Mouse (Mus musculus) T-helper 1 cell (primary cell): ENCODE results near the gene Gna12.

Source experiments
- in situ Hi-C: fragments of 300-600 bp; cut with MboI, MseI; formaldehyde crosslinking; loops from one replicate; pipeline ENCODE4 v1.15.1; 2025; ENCODE audit warnings: high pct_unique_total_duplicates

Gene Gna12

GRCm38 (mm10) chr5:140720773-140721172, 109.5 kb downstream of the Gna12 start:
- in situ Hi-C loops = no loop called here

DNA sequence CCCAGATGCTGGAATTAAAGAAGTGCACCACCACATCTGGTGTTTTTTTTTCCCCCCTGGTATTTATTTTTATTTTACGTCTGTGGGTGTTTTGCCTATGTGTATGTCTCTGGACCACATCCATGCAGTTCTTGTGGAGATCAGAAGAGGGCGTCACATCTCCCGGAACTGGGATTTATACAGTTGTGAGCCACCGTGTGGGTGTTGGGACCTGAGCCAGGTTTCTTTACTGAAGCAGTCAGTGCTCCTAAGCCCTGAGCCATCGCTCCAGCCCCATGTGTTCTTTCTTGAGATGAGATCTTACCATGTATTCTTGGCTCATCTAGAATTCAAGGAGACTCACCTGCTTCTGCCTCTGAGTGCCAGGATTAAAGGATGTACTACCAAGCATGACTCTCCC, 119.2 kb downstream of the Gna12 start:
- in situ Hi-C loops = no loop called here

DNA sequence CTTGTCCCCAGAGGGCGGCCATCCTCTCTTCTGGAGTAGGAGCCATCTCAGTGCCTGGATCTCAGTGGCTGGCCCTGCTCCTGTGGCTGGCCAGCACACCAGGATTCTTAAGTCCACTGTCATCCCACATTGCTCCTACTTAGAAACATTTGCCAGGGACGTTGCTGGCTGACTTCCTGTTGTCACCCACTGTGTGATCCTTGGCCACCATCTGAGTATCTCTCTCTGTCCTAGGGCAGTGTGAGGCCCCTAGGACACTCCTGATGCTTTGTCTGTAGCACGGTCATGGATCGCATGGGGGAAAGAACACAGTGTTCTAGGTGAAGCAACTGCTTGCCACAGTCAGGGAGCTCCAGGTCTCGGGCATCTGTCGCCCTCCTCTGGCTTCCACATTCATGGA, 119.9 kb downstream of the Gna12 start:
- in situ Hi-C loops = no loop called here
